Mouse (Mus musculus) macrophage (primary cell): ENCODE results near the gene Sec22c. TPM values are rescaled to one million over a fixed set of nuclear protein-coding genes. Genes with fewer than 3 reads are reported as not detected.
A peak's percentile ranks its signal among the peaks of the same experiment; 100 is the strongest.

Experiments used
- H3K27ac ChIP-seq: fragments of 350-480 bp; formaldehyde crosslinking; 2 replicates; pipeline ENCODE4 v1.9.0; 2021
- H3K36me3 ChIP-seq: fragments of 350-480 bp; formaldehyde crosslinking; 2 replicates; pipeline ENCODE4 v1.9.0; 2021; ENCODE audit errors: inconsistent target
- H3K4me3 ChIP-seq: fragments of 350-480 bp; formaldehyde crosslinking; 2 replicates; pipeline ENCODE4 v1.9.0; 2021; ENCODE audit errors: inconsistent target
- H3K79me2 ChIP-seq: fragments of 350-480 bp; formaldehyde crosslinking; 2 replicates; pipeline ENCODE4 v1.9.0; 2021; ENCODE audit errors: inconsistent target
- WGBS: methylation state at CpG from one replicate; pipeline ENCODE4 v1.1.7; 2026; ENCODE audit warnings: inconsistent platforms; ENCODE audit not compliant: missing documents; 5-methylcytosine and 5-hydroxymethylcytosine counted together
- polyA plus RNA-seq: library from polyadenylated mRNA; stranded (reverse); fragments of 250-400 nt; gene quantifications from 3 replicates; pipeline ENCODE4 v1.2.4, GENCODE M21; 2018; ENCODE audit warnings: inconsistent platforms

Sec22c gene
- polyA plus RNA-seq, 1 experiment from 2014 or later, result 9.1 TPM

GRCm38 (mm10) chr9:121677476-121677875, 27.8 kb downstream of the Sec22c start:
- peak overlapping the region; percentile 90 for H3K27ac ChIP-seq
- WGBS, result 51% methylated on average over 8 of the region's 8 CpGs
- H3K79me2 ChIP-seq, result peaks cover 31% of the 10 kb centered on the region; the same call in 1 of the 2 replicates
- no peak overlapping the region for H3K4me3 ChIP-seq
- no peaks in the 10 kb centered on the region for H3K36me3 ChIP-seq

- 4% methylated on average over 4 of the region's 4 CpGs for WGBS
- Histone ChIP-seq H3K4me3 (no peak overlapping the region), H3K36me3 (no peaks in the 10 kb centered on the region), H3K79me2 (peaks cover 31% of the 10 kb centered on the region; the same call in 1 of the 2 replicates), H3K27ac (peak overlapping the region; percentile 90)
Observed at GRCm38 (mm10) chr9:121677069-121677468, 28.2 kb downstream of the Sec22c start.

- H3K27ac ChIP-seq, result peak overlapping the region; percentile 90
Observed at GRCm38 (mm10) chr9:121675556-121675955, 29.7 kb downstream of the Sec22c start.

GRCm38 (mm10) chr9:121675011-121675410, 30.3 kb downstream of the Sec22c start:
- H3K36me3 ChIP-seq, result no peaks in the 10 kb centered on the region
- WGBS, result 41% methylated on average over 9 of the region's 9 CpGs
- peak overlapping the region; percentile 31 for H3K4me3 ChIP-seq
- peak overlapping the region; percentile 90 for H3K27ac ChIP-seq
- H3K79me2 ChIP-seq, result peaks cover 31% of the 10 kb centered on the region; the same call in 1 of the 2 replicates

More at GRCm38 (mm10) chr9:121675556-121675955, 29.7 kb downstream of the Sec22c start:
- WGBS, result 63% methylated on average over 2 of the region's 2 CpGs
- peaks cover 31% of the 10 kb centered on the region; the same call in 1 of the 2 replicates for H3K79me2 ChIP-seq
- no peaks in the 10 kb centered on the region for H3K36me3 ChIP-seq
- H3K4me3 ChIP-seq, result peak overlapping the region; percentile 31

DNA sequence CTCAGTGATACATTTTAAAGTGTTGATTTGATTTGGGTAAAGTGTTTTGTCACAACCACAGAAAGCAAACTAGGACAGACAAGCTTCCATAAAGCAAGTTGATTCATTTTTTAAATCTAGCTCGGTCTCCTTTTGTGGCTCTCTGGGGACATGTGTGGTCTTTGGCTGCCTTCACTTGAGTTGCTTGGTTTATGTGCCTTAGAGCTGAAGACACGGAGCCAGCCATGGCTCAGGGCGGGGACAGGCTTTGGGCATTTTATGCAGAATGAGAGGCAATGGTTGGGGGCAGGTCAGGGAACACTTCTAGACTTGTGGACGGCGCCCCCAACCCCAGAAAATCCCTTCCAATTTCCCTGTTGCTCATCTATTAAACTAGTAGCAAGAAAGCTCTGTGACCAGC, 31.6 kb downstream of the Sec22c start:
- WGBS, result 91% methylated on average over 5 of the region's 5 CpGs
- Histone ChIP-seq H3K4me3 (no peak overlapping the region), H3K79me2 (peaks cover 31% of the 10 kb centered on the region; the same call in 1 of the 2 replicates), H3K36me3 (no peaks in the 10 kb centered on the region), H3K27ac (peak overlapping the region; percentile 90)

GRCm38 (mm10) chr9:121672311-121672710, 33.0 kb downstream of the Sec22c start:
- 62% methylated on average over 5 of the region's 5 CpGs for WGBS
- Histone ChIP-seq H3K27ac (no peak overlapping the region), H3K4me3 (no peak overlapping the region), H3K36me3 (no peaks in the 10 kb centered on the region), H3K79me2 (peaks cover 19% of the 10 kb centered on the region; the same call in 1 of the 2 replicates)

DNA sequence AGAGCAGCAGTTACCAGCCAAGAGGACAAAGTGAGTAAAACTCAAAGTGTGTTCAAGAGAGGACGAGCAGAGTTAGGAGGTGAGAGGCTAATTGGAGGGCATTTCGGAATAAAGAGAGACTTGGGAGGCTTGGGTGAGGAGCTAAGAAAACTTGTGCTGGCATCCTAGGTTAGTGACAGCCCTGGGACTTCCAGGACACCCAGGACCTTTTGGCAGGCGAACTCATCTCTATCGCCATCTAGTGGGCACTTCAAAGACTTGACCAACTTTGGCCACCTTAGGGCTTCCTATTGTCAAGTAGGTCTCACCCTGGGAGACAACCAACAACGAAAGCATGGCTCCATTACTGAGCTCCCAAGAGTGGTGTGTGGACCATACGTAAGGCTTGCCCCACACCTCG, 34.0 kb downstream of the Sec22c start:
- WGBS, result 48% methylated on average over 7 of the region's 7 CpGs
- Histone ChIP-seq H3K4me3 (no peak overlapping the region), H3K36me3 (no peaks in the 10 kb centered on the region), H3K27ac (no peak overlapping the region), H3K79me2 (peaks cover 12% of the 10 kb centered on the region; the same call in 1 of the 2 replicates)

DNA sequence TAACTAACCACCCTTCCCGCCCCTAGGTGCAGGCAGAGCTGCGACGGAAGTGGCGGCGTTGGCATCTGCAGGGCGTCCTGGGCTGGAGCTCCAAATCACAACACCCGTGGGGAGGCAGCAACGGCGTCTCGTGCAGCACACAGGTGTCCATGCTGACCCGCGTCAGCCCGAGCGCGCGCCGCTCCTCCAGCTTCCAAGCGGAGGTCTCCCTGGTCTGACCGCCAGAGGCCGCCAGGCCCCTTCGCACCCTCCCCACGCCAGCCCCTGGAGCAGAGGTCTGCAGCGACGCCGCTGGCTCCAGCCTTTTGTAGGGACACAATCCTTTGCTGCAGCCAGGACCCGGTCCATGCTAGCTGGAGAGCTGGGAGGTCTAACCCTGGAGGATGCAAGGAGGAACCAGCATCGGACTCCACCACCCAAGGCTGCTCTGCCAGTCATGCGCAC, 35.9 kb downstream of the Sec22c start:
- no peaks in the 10 kb centered on the region for H3K36me3 ChIP-seq
- no peak overlapping the region for H3K4me3 ChIP-seq
- no peaks in the 10 kb centered on the region for H3K79me2 ChIP-seq
- H3K27ac ChIP-seq, result no peak overlapping the region
- WGBS, result 3% methylated on average over 28 of the region's 28 CpGs

DNA sequence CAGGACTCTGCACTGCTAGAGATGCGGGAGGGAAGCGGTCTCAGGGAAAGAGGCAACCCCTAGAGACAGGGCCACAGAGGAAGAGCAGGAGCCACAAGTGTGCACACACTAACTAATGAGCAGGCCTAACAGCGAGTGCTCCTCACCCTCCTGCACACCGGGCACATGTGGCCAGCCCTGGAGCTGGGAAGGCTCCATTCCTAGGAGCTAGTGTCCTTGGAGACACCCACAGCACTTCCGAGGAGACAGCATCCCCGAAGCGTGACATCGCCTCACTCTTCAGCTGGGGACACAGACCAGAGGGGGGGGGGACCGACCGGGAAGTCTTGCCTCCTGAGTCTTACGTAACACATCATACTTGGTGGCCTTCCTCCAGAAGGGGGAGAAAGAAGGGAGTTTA, 37.5 kb downstream of the Sec22c start:
- Histone ChIP-seq H3K36me3 (no peaks in the 10 kb centered on the region), H3K79me2 (no peaks in the 10 kb centered on the region), H3K27ac (no peak overlapping the region), H3K4me3 (no peak overlapping the region)
- 41% methylated on average over 11 of the region's 11 CpGs for WGBS

DNA sequence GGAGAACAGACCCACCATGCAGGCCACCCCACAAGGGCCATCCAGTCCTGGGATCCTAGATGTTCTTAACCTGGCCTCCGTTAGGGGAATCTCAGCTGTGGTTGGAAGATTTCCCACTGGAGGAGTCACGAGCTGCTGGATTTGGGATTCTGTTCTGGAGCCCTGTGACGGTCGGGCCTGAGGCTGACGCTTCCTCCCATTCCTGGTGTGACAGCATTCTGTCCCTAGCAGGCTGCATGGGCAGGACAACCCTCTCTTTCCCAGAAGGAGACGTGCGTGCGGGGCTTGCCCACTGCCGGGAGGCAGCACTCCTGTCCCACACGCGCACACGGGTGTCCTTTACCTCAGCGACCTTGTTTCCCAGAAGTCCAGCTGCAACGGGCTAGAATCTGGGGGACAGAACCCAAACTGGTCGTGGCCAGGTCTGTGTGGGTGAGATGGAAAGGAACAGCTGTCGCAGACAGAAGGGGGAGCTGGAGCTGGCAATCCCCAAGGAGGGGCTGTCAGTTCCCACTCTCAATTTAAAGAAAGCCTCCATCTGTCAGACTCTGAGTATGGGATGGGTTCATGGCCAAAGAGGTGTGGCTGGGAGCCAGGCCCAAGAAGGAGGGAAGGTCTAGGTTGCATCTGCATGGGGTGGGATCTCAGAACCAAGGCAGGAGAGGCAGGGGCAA, 38.2 kb downstream of the Sec22c start:
- Histone ChIP-seq H3K27ac (no peak overlapping the region), H3K79me2 (no peaks in the 10 kb centered on the region), H3K4me3 (no peak overlapping the region), H3K36me3 (no peaks in the 10 kb centered on the region)
- 92% methylated on average over 16 of the region's 16 CpGs for WGBS

- H3K27ac ChIP-seq, result no peak overlapping the region
- H3K36me3 ChIP-seq, result no peaks in the 10 kb centered on the region
- 88% methylated on average over 4 of the region's 5 CpGs for WGBS
- no peak overlapping the region for H3K4me3 ChIP-seq
- no peaks in the 10 kb centered on the region for H3K79me2 ChIP-seq
Observed at GRCm38 (mm10) chr9:121664104-121664503, 41.2 kb downstream of the Sec22c start.

DNA sequence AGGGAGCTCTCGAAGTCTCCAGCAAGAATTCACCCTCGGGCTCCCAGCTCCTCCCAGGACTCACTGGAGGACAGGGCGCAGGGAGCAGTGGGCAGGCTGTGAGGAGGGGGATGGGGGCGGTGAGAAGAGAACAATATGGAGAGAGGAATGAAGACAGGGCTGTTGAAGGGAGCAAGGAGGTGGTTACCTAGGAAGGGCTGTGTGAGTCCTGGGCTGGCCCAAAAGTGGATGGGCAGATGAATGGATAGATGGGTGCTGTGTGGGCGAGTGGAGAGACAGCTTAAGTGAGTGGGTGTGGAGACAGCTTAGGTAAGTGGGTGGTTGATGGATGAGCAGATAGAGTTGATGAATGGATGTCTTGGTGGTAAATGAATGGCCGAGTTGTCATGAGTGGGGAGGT, 41.8 kb downstream of the Sec22c start:
- no peak overlapping the region for H3K27ac ChIP-seq
- WGBS, result 93% methylated on average over 5 of the region's 6 CpGs
- no peaks in the 10 kb centered on the region for H3K36me3 ChIP-seq
- H3K79me2 ChIP-seq, result no peaks in the 10 kb centered on the region
- H3K4me3 ChIP-seq, result no peak overlapping the region

DNA sequence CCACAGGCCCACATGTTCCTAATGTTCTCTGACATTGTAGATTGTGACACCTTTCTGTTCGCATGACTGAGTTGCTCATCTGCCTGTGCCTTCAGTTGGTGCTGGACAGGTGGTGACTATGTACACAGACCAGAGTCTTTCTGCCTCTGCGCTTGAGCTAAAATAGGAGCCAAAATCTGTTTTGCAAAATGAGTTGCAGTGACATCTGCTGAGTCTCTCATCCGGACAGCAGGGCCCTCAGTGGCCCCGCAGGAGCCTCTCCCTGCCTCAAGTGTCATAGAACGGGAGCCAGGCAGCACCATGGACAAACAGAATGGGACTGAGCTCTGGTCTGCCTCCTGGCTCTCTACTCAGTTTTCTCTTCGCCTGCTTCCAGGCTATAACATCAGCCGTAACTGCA, 45.5 kb downstream of the Sec22c start:
- WGBS, result 89% methylated on average over 7 of the region's 7 CpGs
- H3K36me3 ChIP-seq, result no peaks in the 10 kb centered on the region
- H3K4me3 ChIP-seq, result no peak overlapping the region
- no peak overlapping the region for H3K27ac ChIP-seq
- H3K79me2 ChIP-seq, result no peaks in the 10 kb centered on the region

DNA sequence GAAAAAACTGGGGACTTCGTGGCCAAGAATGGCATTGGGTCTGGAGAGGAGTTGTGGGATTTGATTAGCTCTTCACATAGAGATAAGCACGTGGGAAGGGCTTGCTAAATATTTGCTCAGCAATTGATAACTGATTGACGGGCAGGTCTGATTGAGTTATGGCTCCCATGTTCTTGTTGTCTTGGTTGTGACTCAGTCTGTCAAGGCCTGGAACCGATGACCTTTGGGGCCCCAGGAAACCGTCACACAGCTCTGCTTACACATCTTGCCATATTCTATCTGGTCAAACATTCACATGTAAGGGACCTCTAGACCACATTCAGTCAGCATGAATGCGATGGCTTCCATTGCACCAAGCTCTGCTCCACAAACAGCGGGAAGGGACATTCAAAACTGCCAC, 47.0 kb downstream of the Sec22c start:
- Histone ChIP-seq H3K79me2 (no peaks in the 10 kb centered on the region), H3K4me3 (no peak overlapping the region)
- WGBS, result 79% methylated on average over 7 of the region's 7 CpGs

DNA sequence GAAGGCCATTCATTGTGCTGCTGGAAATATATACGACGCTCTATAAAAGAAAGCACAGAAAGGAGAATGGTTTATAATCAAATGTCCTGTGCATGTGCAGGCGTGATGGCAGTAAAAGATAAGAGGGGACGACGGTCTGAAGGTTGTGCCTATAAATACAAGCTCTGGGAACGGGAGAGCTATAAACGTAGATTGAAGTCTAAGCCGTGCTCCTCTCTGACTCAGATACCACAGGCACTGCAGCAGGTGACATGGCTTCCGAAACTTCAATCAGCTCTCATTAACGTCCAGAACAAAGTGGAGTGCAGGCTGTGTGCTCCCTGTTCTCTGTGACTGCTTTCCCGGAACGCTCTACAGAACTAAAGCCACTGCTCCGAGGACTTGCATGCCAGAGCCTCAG, 48.1 kb downstream of the Sec22c start:
- no peak overlapping the region for H3K4me3 ChIP-seq
- no peaks in the 10 kb centered on the region for H3K79me2 ChIP-seq
- no peaks in the 10 kb centered on the region for H3K36me3 ChIP-seq
- no peak overlapping the region for H3K27ac ChIP-seq
- WGBS, result 76% methylated on average over 13 of the region's 13 CpGs

More for the DNA sequence above, 47.0 kb downstream of the Sec22c start:
- Histone ChIP-seq H3K27ac (no peak overlapping the region), H3K36me3 (no peaks in the 10 kb centered on the region)
